Mouse (Mus musculus) ES-Bruce4 (cell line): ENCODE results near the gene Mrps34.

Experiments used
- CTCF ChIP-seq: IDR thresholded peaks from one replicate; pipeline ENCODE4 v1.8.1; 2011; ENCODE audit warnings: low read depth, low read length
- EP300 ChIP-seq: IDR thresholded peaks from 2 replicates; pipeline ENCODE4 v1.6.1; 2011; ENCODE audit warnings: low read depth, low read length; ENCODE audit not compliant: insufficient read depth
- POLR2A ChIP-seq: IDR thresholded peaks from one replicate; pipeline ENCODE4 v1.8.1; 2011; ENCODE audit warnings: low read length; ENCODE audit not compliant: insufficient read depth

DNA sequence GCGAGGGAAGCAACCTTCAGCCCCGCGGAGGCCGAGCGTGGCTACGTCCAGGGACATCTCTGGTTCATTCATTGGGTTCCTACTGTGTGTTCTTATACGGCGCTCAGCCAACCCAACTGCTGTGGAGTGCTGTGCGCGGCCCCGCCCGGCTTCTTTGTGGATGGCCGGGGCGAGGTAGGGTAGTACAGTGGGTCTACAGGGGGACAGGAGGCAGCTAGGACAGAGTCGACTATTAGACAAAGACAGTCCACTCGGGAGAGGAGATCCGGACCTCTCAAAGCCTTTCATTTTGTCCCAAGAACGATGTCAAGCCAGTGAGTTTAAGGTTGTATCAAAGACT lies 8.0 kb upstream of the Mrps34 start:
- TF ChIP-seq POLR2A (no peak), CTCF (no peak), EP300 (no peak)
